Mouse (Mus musculus) limb, embryonic 12.5 days (tissue): Measurements from ENCODE around the gene Adamts4. TPM values are rescaled to one million over a fixed set of nuclear protein-coding genes. Genes with fewer than 3 reads are reported as not detected.
A peak's percentile ranks its signal among the peaks of the same experiment; 100 is the strongest.

ENCODE experiments used
- ATAC-seq: fragments of 200-750 bp; cut with Nextera tagmentation; 2 replicates; pipeline ENCODE4 v1.8.0; 2017; ENCODE audit warnings: low read depth, moderate TSS enrichment; ENCODE audit not compliant: insufficient number of reproducible peaks, insufficient read depth, low FRiP score, low TSS enrichment
- H3K27ac ChIP-seq: fragments of 300-500 bp; sonication (generic); 2 replicates; pipeline ENCODE4 v1.5.1; 2016; ENCODE audit warnings: mild to moderate bottlenecking, moderate library complexity
- H3K27me3 ChIP-seq: fragments of 300-500 bp; sonication (generic); 2 replicates; pipeline ENCODE4 v1.6.1; 2016; ENCODE audit warnings: mild to moderate bottlenecking, moderate library complexity
- H3K36me3 ChIP-seq: fragments of 300-500 bp; sonication (generic); 2 replicates; pipeline ENCODE4 v1.6.1; 2016; ENCODE audit warnings: mild to moderate bottlenecking, moderate library complexity
- H3K4me1 ChIP-seq: fragments of 300-500 bp; sonication (generic); replicated peaks from 2 replicates; pipeline ENCODE4 v1.6.1; 2016
- H3K4me2 ChIP-seq: fragments of 300-500 bp; sonication (generic); 2 replicates; pipeline ENCODE4 v1.6.1; 2016; ENCODE audit warnings: mild to moderate bottlenecking, moderate library complexity
- H3K4me3 ChIP-seq: fragments of 300-500 bp; sonication (generic); replicated peaks from 2 replicates; pipeline ENCODE4 v1.5.1; 2016; ENCODE audit warnings: mild to moderate bottlenecking
- H3K9ac ChIP-seq: fragments of 300-500 bp; sonication (generic); replicated peaks from 2 replicates; pipeline ENCODE4 v1.6.1; 2016; ENCODE audit warnings: mild to moderate bottlenecking, moderate library complexity
- H3K9me3 ChIP-seq: fragments of 300-500 bp; sonication (generic); 2 replicates; pipeline ENCODE4 v1.6.1; 2016; ENCODE audit warnings: mild to moderate bottlenecking, moderate library complexity
- WGBS: fragments of 180-500 bp; shearing (Covaris S2); methylation state at CpG from one replicate; pipeline ENCODE4 v1.1.7; 2016; 5-methylcytosine and 5-hydroxymethylcytosine counted together
- polyA plus RNA-seq: library from polyadenylated mRNA; unstranded; fragments of >200 nt; fragmentation: Nextera tagmentation; extraction: Ambion mirVana; gene quantifications from 2 replicates; pipeline ENCODE4 v1.2.1, GENCODE M21; 2016

The Adamts4 gene
- polyA plus RNA-seq, 1 experiment from 2014 or later: 10.5 TPM

DNA sequence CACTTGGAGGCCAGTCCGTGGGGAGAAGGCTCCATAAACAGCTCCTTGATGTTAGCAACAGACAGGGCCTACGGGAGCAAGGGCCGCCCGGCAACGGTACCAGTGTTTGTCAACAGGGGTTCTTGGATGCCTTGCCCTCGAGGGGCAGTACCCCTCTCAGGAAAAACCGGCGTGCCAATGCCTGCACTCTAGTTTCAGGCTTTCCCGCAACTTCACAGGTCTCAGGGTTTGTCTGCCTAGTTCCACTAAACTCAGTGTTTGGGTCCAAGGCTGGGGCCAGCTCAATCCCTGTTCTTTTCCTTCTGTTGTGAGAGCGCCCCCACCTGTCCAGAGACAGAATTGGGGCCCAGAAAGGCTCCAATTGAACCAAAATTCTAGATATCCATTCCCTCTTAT is 31.3 kb downstream of the Adamts4 start:
- no peaks in the 10 kb centered on the region for H3K27me3 ChIP-seq
- peak; percentile 18 for ATAC-seq
- H3K36me3 ChIP-seq: peaks cover 69% of the 10 kb centered on the region
- H3K27ac ChIP-seq: peak overlapping the region; percentile 90
- H3K4me1 ChIP-seq: peaks cover 19% of the 10 kb centered on the region
- peak overlapping the region; percentile 68 for H3K9ac ChIP-seq
- H3K4me3 ChIP-seq: peak overlapping the region; percentile 61
- H3K4me2 ChIP-seq: peak overlapping the region; percentile 72
- no peaks in the 10 kb centered on the region for H3K9me3 ChIP-seq
- WGBS: under 1% methylated on average over 10 of the region's 10 CpGs

DNA sequence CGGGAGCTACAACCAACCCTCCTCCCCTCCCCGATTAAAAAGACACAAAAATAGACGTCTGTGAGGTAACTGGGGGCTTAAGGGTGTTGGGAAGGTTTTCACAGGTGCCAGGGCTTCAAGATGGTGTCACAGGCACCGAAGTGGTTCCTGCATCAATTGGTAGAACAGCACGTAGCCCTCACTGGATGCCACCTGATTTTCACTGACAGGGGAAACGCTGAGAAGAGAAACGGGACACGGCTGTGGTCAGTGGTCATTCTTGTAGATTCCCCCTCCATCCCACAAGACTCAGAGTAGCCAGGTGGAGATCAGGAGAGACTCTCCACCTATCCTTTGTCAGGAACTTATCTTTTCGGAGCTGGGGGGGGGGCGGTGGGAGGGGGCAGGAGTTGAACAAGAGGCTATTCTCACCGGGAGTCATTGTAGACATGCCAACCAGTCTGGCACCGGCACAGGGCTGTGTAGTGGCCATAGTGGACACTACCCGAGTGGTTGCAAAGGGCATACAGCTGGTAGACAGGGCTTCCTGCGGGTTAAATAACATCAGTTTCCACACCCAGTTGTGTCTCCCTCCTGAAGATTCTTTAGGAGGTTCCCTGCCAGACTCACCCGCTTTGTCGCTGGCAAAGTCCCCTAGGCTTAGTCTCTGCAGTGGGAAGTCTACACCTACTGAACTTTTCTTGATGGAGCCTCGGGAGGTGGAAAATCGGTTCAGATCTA is 32.0 kb downstream of the Adamts4 start:
- H3K36me3 ChIP-seq: peaks cover 65% of the 10 kb centered on the region
- H3K9ac ChIP-seq: no peak overlapping the region
- H3K9me3 ChIP-seq: no peaks in the 10 kb centered on the region
- peak overlapping the region; percentile 72 for H3K4me2 ChIP-seq
- ATAC-seq: no peak
- WGBS: 81% methylated on average over 18 of the region's 18 CpGs
- peaks cover 26% of the 10 kb centered on the region for H3K4me1 ChIP-seq
- peak overlapping the region; percentile 61 for H3K4me3 ChIP-seq
- H3K27me3 ChIP-seq: no peaks in the 10 kb centered on the region
- peak overlapping the region; percentile 90; the same call in 1 of the 2 replicates for H3K27ac ChIP-seq

DNA sequence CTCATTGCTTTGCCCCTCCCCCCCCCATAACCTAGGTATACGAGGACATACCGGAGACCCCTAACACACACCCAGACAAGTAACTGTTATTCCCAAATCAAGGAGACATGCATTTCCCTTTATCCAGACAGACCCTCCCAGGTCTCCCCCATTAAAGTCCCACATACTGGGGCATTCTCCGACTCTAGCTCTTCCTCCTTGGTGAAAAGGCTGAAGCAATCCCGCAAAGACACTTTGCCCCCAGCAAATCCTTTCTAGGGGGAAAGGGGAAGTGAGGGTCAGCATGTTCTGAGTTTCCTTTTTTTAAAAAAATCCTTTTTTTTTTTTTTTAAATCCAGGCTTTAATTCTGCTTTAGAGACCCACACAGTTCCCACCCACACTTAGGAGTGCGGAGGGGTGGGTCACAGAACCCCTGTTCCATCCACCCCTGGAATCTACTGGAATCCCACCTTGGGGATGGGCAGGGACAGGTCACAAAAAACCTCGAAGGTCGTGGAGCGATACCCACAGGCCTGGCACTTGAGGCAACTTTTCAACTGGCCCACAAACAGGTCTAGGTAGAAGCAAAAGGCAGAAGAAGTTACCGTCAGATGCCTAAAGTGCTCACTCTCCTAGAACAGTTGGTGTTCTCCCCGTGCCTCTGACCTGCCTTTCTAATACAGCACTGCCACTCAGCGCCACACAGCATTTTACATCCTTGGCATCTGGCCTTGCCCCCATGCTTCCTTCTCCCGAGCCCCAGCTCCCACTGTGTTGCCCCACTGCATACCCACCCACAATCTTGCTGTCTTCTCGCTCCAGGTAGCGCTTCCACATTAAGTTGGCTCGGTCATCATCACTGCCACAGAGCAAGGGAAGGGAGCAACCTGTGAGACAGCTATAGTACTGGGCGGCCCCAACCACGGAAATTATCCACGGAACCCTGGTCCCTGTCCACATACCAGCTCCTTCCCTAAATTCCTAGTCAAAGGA is 33.3 kb downstream of the Adamts4 start:
- Histone ChIP-seq H3K4me2 (no peak overlapping the region), H3K4me1 (peaks cover 32% of the 10 kb centered on the region), H3K9me3 (no peaks in the 10 kb centered on the region), H3K27ac (no peak overlapping the region), H3K27me3 (no peaks in the 10 kb centered on the region), H3K36me3 (peaks cover 55% of the 10 kb centered on the region), H3K9ac (no peak overlapping the region), H3K4me3 (no peak overlapping the region)
- WGBS: 93% methylated on average over 18 of the region's 18 CpGs
- no peak for ATAC-seq

DNA sequence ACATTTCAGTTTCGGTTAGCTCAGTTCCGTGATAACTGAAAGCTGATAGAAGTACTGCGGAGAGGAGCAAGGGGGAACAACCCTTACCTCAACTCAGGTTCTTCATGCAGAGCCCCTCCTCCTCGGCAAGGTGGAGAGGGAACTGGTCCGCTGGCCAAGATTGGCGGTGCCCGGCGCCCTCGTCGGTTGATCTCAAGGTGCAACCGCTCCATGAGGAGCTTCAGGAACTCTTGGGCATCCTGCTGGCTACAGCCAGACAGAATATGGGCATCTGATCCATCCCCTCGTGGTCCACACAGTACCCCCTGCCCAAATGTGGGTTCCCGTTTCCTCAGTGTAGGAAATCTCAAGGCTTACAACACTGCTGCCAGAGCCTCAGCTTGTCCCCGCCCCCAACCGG is 34.3 kb downstream of the Adamts4 start:
- peaks cover 30% of the 10 kb centered on the region for H3K4me1 ChIP-seq
- no peak overlapping the region for H3K27ac ChIP-seq
- ATAC-seq: no peak
- H3K4me3 ChIP-seq: no peak overlapping the region
- H3K4me2 ChIP-seq: no peak overlapping the region
- peaks cover 58% of the 10 kb centered on the region for H3K36me3 ChIP-seq
- no peaks in the 10 kb centered on the region for H3K27me3 ChIP-seq
- 90% methylated on average over 15 of the region's 15 CpGs for WGBS
- no peak overlapping the region for H3K9ac ChIP-seq
- H3K9me3 ChIP-seq: no peaks in the 10 kb centered on the region

DNA sequence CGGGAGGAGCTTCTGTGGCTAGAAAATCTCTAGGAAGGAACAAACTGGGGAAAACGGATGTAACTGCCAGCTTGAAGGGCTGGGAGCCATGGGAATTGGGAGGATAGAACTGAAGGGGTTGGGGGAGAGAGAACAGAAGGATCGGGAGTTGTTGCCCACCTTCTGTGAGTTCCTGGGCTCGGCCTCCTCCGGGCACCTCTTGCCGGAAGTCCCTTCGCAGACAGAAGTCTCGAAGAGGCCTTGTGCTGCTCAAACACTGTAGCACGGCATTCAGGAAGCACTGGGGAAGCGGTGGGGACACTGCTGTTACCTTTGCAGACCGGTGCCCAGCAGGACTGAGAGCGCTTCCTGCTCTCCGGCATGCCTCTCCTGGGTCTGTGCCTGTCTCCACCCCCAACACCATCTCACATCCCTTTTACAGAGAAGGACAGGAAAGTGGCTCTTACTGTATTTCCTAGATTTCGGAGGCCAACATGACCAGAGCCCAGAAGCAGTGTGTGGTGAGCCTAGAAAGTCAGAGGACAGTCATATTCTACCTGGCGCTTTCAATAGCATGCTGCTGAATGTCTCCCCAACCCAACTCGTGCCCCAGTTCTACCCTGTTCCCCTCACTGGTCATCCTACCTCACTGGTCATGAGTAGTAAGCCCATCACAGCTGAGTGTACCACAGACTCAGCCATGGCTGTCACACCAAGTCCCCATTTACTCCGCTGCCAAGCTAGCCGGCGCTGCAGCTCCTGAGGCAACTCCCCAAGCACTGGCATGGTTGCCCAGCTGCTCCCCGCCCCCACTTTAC is 35.1 kb downstream of the Adamts4 start:
- 89% methylated on average over 20 of the region's 20 CpGs for WGBS
- H3K36me3 ChIP-seq: peaks cover 64% of the 10 kb centered on the region
- H3K9me3 ChIP-seq: no peaks in the 10 kb centered on the region
- no peak overlapping the region for H3K4me2 ChIP-seq
- H3K4me3 ChIP-seq: no peak overlapping the region
- no peaks in the 10 kb centered on the region for H3K27me3 ChIP-seq
- no peak overlapping the region for H3K9ac ChIP-seq
- no peak overlapping the region for H3K27ac ChIP-seq
- no peak for ATAC-seq
- H3K4me1 ChIP-seq: peaks cover 22% of the 10 kb centered on the region

DNA sequence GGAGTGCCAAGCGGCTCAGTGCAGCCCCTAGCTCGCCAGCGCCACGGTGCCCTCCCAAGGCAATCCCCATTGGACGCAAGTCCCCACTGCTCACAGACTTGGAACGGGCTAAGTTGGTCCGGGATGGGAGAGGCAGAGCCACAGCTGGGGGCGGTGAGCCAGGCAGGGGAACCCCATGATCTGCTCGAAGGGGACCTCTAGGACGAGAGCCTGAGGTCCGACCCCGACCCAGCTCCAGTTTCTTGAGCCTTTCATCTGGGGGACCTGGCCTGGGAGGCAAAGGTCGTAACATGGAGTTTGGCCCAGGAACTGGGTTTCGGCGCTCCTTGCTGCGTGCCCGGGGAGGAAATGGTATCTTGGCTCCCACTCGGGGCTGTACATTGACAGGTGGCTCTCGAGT is 36.3 kb downstream of the Adamts4 start:
- Histone ChIP-seq H3K36me3 (peaks cover 64% of the 10 kb centered on the region), H3K9ac (no peak overlapping the region), H3K27ac (no peak overlapping the region), H3K27me3 (no peaks in the 10 kb centered on the region), H3K4me1 (peaks cover 18% of the 10 kb centered on the region), H3K9me3 (no peaks in the 10 kb centered on the region), H3K4me3 (peak overlapping the region; percentile 82), H3K4me2 (peak overlapping the region; percentile 71)
- WGBS: 90% methylated on average over 19 of the region's 19 CpGs
- ATAC-seq: no peak

DNA sequence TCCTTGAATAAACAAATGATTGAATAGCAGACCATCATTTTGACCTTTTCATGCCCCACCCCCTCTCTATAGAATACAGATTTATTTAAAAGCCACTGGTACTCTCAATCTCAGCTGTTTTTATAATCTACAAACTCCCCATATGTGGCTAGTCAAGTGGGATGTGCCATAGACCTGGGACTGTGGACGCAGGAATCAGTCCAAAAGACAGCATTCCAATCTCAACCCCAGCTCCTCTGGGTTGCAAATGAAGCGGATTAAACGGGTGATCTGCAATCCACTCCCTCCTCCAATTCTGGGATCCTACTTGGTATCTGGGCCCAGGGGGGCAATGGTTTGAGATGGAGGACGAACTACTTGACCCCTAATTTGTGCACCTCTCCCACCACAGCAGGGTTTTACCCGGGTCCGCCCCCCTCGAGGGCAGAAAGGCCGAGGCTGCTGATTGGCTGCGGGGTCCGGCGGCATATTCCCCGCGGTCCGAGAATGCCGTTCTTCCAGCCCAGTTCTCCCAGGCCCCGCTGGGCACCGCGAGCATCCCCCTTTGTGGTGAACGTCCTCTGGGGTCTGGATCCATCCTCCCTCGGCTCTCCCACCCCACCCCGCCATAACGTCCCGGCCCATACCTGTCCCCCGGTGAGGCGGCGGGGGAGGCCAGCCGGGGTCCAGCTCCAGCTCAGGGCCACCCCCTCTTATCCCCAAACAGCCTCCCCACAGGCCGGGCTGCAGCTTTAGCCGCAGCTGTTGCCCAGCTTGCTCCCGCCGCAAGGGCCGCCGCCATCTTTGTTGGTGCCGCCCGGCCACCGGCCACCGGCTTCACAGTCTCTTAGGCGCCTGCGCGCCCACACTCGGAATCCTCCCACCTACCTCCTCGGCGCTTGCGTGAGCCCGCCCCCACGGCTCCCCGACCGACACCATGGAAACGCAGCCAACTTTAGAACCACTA is 37.2 kb downstream of the Adamts4 start, which contains the start of gene Usp21:
Usp21 (minus strand) TSS at position 856 of the 946 bp plus-strand sequence.
- peak within 1 kb of the TSS; percentile 82 for H3K4me3 ChIP-seq
- H3K4me1 ChIP-seq: peaks cover 18% of the 10 kb centered on the region
- no peaks in the 10 kb centered on the region for H3K27me3 ChIP-seq
- H3K36me3 ChIP-seq: peaks cover 60% of the 10 kb centered on the region
- H3K9me3 ChIP-seq: no peaks in the 10 kb centered on the region
- peak within 1 kb of the TSS; percentile 94 for H3K27ac ChIP-seq
- under 1% methylated on average over 49 of the region's 49 CpGs for WGBS
- peak within 1 kb of the TSS; percentile 71 for H3K4me2 ChIP-seq
- peak; percentile 86 for ATAC-seq
- peak within 1 kb of the TSS; percentile 92 for H3K9ac ChIP-seq

DNA sequence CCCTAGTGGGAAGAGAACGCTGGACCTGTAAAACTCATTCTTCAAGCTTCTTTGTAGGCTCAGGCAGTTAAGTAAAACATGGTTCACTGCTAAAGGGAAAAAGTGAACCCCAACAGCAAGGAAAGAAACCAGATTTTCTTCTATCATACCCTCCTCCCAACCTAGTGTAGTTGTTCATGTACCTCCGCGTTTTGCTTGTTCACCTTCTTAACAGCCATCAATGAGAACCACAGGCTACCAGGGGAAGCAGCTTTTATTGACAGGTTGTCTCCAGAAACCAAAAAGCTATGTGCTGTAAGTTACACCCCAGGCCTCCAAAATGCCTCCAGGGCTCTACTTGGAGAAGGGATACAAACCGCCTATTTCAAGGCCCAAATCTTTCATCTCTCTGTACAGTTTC is 38.1 kb downstream of the Adamts4 start:
- H3K9ac ChIP-seq: 0 out of 2 replicates have a peak overlapping the region, but pooled peaks have one; percentile 92
- peak overlapping the region; percentile 82 for H3K4me3 ChIP-seq
- H3K9me3 ChIP-seq: no peaks in the 10 kb centered on the region
- H3K4me2 ChIP-seq: peak overlapping the region; percentile 71; the same call in 1 of the 2 replicates
- 59% methylated on average over 4 of the region's 4 CpGs for WGBS
- H3K36me3 ChIP-seq: peaks cover 54% of the 10 kb centered on the region
- peak overlapping the region; percentile 94 for H3K27ac ChIP-seq
- ATAC-seq: no peak
- no peaks in the 10 kb centered on the region for H3K27me3 ChIP-seq
- H3K4me1 ChIP-seq: peaks cover 20% of the 10 kb centered on the region

DNA sequence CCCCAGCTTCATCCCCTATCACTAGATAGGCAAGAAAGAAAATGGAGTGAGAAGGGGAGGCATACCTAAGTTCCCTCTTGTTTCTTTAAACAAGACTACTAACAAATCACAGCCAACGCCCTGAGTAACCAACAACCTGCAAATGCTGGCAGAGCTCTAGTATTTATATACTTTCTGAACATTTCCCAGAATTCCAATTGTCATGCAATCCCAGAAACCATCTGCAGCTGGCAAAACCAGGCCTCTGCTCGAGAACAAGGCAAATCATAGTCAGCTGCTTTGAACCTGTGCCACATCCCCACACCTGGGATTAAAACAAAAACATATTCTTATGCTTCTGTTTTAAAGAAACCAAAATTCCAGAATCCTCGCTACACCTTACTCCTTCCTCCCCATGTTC is 43.1 kb downstream of the Adamts4 start:
- peaks cover 11% of the 10 kb centered on the region for H3K4me1 ChIP-seq
- 80% methylated on average over 3 of the region's 3 CpGs for WGBS
- H3K4me3 ChIP-seq: peak overlapping the region; percentile 66
- H3K4me2 ChIP-seq: peak overlapping the region; percentile 65
- ATAC-seq: no peak
- H3K27me3 ChIP-seq: peaks cover 17% of the 10 kb centered on the region
- H3K9me3 ChIP-seq: no peaks in the 10 kb centered on the region
- H3K36me3 ChIP-seq: peaks cover 20% of the 10 kb centered on the region
- no peak overlapping the region for H3K9ac ChIP-seq
- H3K27ac ChIP-seq: no peak overlapping the region

DNA sequence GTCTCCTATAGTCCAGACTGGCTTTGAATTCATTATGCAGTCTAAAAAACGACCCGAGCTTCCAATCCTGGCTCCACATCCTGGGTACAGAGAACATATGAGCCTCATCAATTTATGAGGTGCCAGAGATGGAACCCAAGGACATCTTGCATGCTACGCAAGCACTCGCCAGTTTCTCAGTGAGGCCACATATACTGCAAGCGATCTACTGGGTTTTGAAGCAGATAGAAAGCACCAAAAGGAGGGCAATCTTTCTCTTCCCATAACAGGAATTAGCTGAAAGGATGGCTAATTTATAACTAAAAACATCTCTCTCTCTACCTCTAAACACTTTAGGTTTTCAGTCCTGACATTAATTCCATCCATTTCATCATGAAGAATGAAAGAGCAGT is 43.7 kb downstream of the Adamts4 start:
- H3K4me3 ChIP-seq: peak overlapping the region; percentile 66
- ATAC-seq: no peak
- peaks cover 17% of the 10 kb centered on the region for H3K27me3 ChIP-seq
- H3K27ac ChIP-seq: peak overlapping the region; percentile 96
- 32% methylated on average over 5 of the region's 5 CpGs for WGBS
- peaks cover 9% of the 10 kb centered on the region for H3K4me1 ChIP-seq
- H3K9ac ChIP-seq: peak overlapping the region; percentile 82
- no peaks in the 10 kb centered on the region for H3K9me3 ChIP-seq
- peaks cover 14% of the 10 kb centered on the region for H3K36me3 ChIP-seq
- peak overlapping the region; percentile 65 for H3K4me2 ChIP-seq
